In genomic region chr13:31309083-31309621, GRCm38 (mm10) we compare ENCODE assay signal across 12 mouse cellular contexts.
DNase-seq lines count a peak whose midpoint lies in the region; ATAC-seq and TF ChIP-seq lines count a peak whose summit lies in the region.
"Had no signal": no experiment of that assay in that cellular context is flagged by ENCODE, and none has a peak within 500 bp of the region (broad histone marks: within the 10 kb centered on the region; RNA-seq: fewer than 3 reads in every experiment).

No protein-coding gene starts in this region.

- H3K4me3 ChIP-seq in kidney, embryonic 14.5 days (ENCODE audit: low read length), result no peak overlapping the region
- no peak overlapping the region for H3K4me3 ChIP-seq in midbrain, embryonic 11.5 days (ENCODE audit: low read depth, low read length)
- no peak overlapping the region for H3K4me3 ChIP-seq in midbrain, embryonic 16.5 days (ENCODE audit: low read depth, low read length)
- H3K4me3 ChIP-seq in lung, adult 2 months (replicated peaks; ENCODE audit: extremely low read depth, low read depth, low read length), result no peak overlapping the region
- H3K4me3 ChIP-seq in stomach, embryonic 16.5 days (replicated peaks; ENCODE audit: low read length), result no peak overlapping the region
- H3K4me3 ChIP-seq: limb, embryonic 13.5 days; neural tube, embryonic 15.5 days had no signal

- H3K9me3 ChIP-seq in kidney, embryonic 14.5 days (ENCODE audit: control insufficient read depth, low read length), result no peaks in the 10 kb centered on the region
- H3K9me3 ChIP-seq in midbrain, embryonic 11.5 days (ENCODE audit: control insufficient read depth, low read length), result no peaks in the 10 kb centered on the region
- H3K9me3 ChIP-seq in midbrain, embryonic 16.5 days (replicated peaks; ENCODE audit: control insufficient read depth, low read length, poor library complexity, severe bottlenecking), result no peaks in the 10 kb centered on the region
- no peaks in the 10 kb centered on the region for H3K9me3 ChIP-seq in stomach, embryonic 16.5 days (replicated peaks; ENCODE audit: control insufficient read depth, low read length)
- H3K9me3 ChIP-seq: limb, embryonic 13.5 days; neural tube, embryonic 15.5 days had no signal

- H3K4me1 ChIP-seq in kidney, embryonic 14.5 days (ENCODE audit: control insufficient read depth, insufficient read depth, low read length), result peaks cover 16% of the 10 kb centered on the region
- H3K4me1 ChIP-seq in midbrain, embryonic 11.5 days (ENCODE audit: control insufficient read depth, insufficient read depth, low read length), result no peaks in the 10 kb centered on the region
- no peaks in the 10 kb centered on the region for H3K4me1 ChIP-seq in midbrain, embryonic 16.5 days (ENCODE audit: control insufficient read depth, insufficient read depth, low read length)
- peaks cover 5% of the 10 kb centered on the region for H3K4me1 ChIP-seq in lung, adult 2 months (ENCODE audit: control insufficient read depth, insufficient read depth, low read length)
- peaks cover 11% of the 10 kb centered on the region for H3K4me1 ChIP-seq in stomach, embryonic 16.5 days (ENCODE audit: control insufficient read depth, insufficient read depth, low read length)

- DNase-seq in kidney, adult 11 months, result no peak
- peak; percentile 70 for DNase-seq in midbrain, embryonic 11.5 days (ENCODE audit: low spot score, missing footprints)
- DNase-seq in lung, adult 2 months, result peak; percentile 11
- DNase-seq in B cell, adult 2 months, result no peak
- no peak for DNase-seq in layer of hippocampus, postnatal 10 days (ENCODE audit: low spot score in 2 of 2)
- DNase-seq: cerebellum, adult 11 months had no signal

- peak; percentile 55 for ATAC-seq in kidney, embryonic 14.5 days (ENCODE audit: low FRiP score, low TSS enrichment)
- no peak for ATAC-seq in midbrain, embryonic 11.5 days (ENCODE audit: low FRiP score)
- no peak for ATAC-seq in midbrain, embryonic 16.5 days
- peak; percentile 84; the same call in 1 of the 2 replicates for ATAC-seq in stomach, embryonic 16.5 days (ENCODE audit: insufficient read depth, low FRiP score)
- ATAC-seq: forebrain, embryonic 16.5 days had no signal

- no peak for TF ChIP-seq CTCF in lung, adult 2 months (IDR thresholded peaks at IDR 0.05; ENCODE audit: insufficient read depth, low read length)

- no peak overlapping the region for H3K27ac ChIP-seq in kidney, embryonic 14.5 days (ENCODE audit: low read depth, low read length)
- no peak overlapping the region for H3K27ac ChIP-seq in midbrain, embryonic 11.5 days (ENCODE audit: low read depth, low read length)
- H3K27ac ChIP-seq in midbrain, embryonic 16.5 days (ENCODE audit: low read length), result no peak overlapping the region
- peak overlapping the region; percentile 58 for H3K27ac ChIP-seq in stomach, embryonic 16.5 days (ENCODE audit: low read length)
- H3K27ac ChIP-seq: limb, embryonic 13.5 days; neural tube, embryonic 15.5 days had no signal

- WGBS in kidney, embryonic 14.5 days, result 27% methylated on average over 6 of the region's 6 CpGs
- 80% methylated on average over 6 of the region's 6 CpGs for WGBS in midbrain, embryonic 11.5 days
- WGBS in midbrain, embryonic 16.5 days, result 79% methylated on average over 6 of the region's 6 CpGs
- 33% methylated on average over 6 of the region's 6 CpGs for WGBS in lung, adult 2 months
- WGBS in stomach, embryonic 16.5 days, result 32% methylated on average over 6 of the region's 6 CpGs

- no peak overlapping the region for H3K9ac ChIP-seq in kidney, embryonic 14.5 days (ENCODE audit: low read depth, low read length)
- no peak overlapping the region for H3K9ac ChIP-seq in midbrain, embryonic 11.5 days (ENCODE audit: low read length)
- H3K9ac ChIP-seq in midbrain, embryonic 16.5 days (ENCODE audit: low read depth, low read length), result no peak overlapping the region
- no peak overlapping the region for H3K9ac ChIP-seq in stomach, embryonic 16.5 days (ENCODE audit: low read length)
- H3K9ac ChIP-seq: limb, embryonic 13.5 days; neural tube, embryonic 15.5 days had no signal

- no peak overlapping the region for H3K4me2 ChIP-seq in kidney, embryonic 14.5 days (replicated peaks; ENCODE audit: low read depth, low read length)
- no peak overlapping the region for H3K4me2 ChIP-seq in midbrain, embryonic 11.5 days
- no peak overlapping the region for H3K4me2 ChIP-seq in midbrain, embryonic 16.5 days (ENCODE audit: low read length)
- no peak overlapping the region for H3K4me2 ChIP-seq in stomach, embryonic 16.5 days (ENCODE audit: low read depth, low read length)
- H3K4me2 ChIP-seq: limb, embryonic 13.5 days; neural tube, embryonic 15.5 days had no signal

- no peaks in the 10 kb centered on the region for H3K27me3 ChIP-seq in kidney, embryonic 14.5 days (ENCODE audit: control insufficient read depth, insufficient read depth, low read length)
- H3K27me3 ChIP-seq in midbrain, embryonic 11.5 days (ENCODE audit: control insufficient read depth, insufficient read depth, low read length), result no peaks in the 10 kb centered on the region
- H3K27me3 ChIP-seq in midbrain, embryonic 16.5 days (ENCODE audit: control insufficient read depth, insufficient read depth, low read depth, low read length), result no peaks in the 10 kb centered on the region
- no peaks in the 10 kb centered on the region for H3K27me3 ChIP-seq in stomach, embryonic 16.5 days (ENCODE audit: control insufficient read depth, insufficient read depth, low read length)
- H3K27me3 ChIP-seq: limb, embryonic 13.5 days; neural tube, embryonic 15.5 days had no signal

- H3K36me3 ChIP-seq in kidney, embryonic 14.5 days (ENCODE audit: control insufficient read depth, insufficient read depth, low read length), result no peaks in the 10 kb centered on the region
- H3K36me3 ChIP-seq in midbrain, embryonic 11.5 days (ENCODE audit: control insufficient read depth, insufficient read depth, low read length), result no peaks in the 10 kb centered on the region
- H3K36me3 ChIP-seq in midbrain, embryonic 16.5 days (ENCODE audit: control insufficient read depth, insufficient read depth, low read length), result no peaks in the 10 kb centered on the region
- H3K36me3 ChIP-seq in stomach, embryonic 16.5 days (ENCODE audit: control insufficient read depth, insufficient read depth, low read length), result no peaks in the 10 kb centered on the region
- H3K36me3 ChIP-seq: limb, embryonic 13.5 days; neural tube, embryonic 15.5 days had no signal

- TF ChIP-seq POLR2A in lung, adult 2 months (IDR thresholded peaks at IDR 0.05; ENCODE audit: borderline replicate concordance, extremely low read depth, low read depth, low read length), result no peak

Comparison
In these comparisons a context has a peak if more than half of its experiments do, and no peak if none do; other contexts are left out.
1. ATAC-seq: peak in kidney, embryonic 14.5 days (single experiment) and stomach, embryonic 16.5 days (single experiment); none in midbrain, embryonic 11.5 days (single experiment) and midbrain, embryonic 16.5 days (single experiment).
2. DNase-seq: peak in midbrain, embryonic 11.5 days (single experiment) and lung, adult 2 months (single experiment); none in kidney, adult 11 months (single experiment), B cell, adult 2 months (0 of 2) and layer of hippocampus, postnatal 10 days (0 of 2).